Mouse (Mus musculus) left cerebral cortex, postnatal 36 days (tissue): ENCODE data around the gene Bcl3. TPM values are rescaled to one million over a fixed set of nuclear protein-coding genes. Genes with fewer than 3 reads are reported as not detected.

Experiments used
- DNase-seq, 2 experiments: peaks; one replicate each; pipeline ENCODE4 v3.0.0; 2021 to 2022; ENCODE audit warnings: low spot score in 2 of 2, mixed read lengths in 1 of 2
- intact Hi-C: fragments of 180-260 bp; cut with DNase I; formaldehyde crosslinking; loops from one replicate; pipeline ENCODE4 v1.15.1; 2025
- total RNA-seq, 2 experiments: library from RNA; stranded (reverse); gene quantifications; 2 replicates each; pipeline ENCODE4 v1.2.3; 2021

The Bcl3 gene
- total RNA-seq, result under 1 TPM; 0.27 to 0.32 TPM

- DNase-seq, result no peak
- intact Hi-C loops, result no loop called here
Observed at GRCm38 (mm10) chr7:19822604-19823058, at the start of gene Bcl3. Gene Bcl3, minus strand, starts transcription at chr7:19822770.

- DNase-seq, result no peak
- intact Hi-C loops, result no loop called here
Observed at GRCm38 (mm10) chr7:19871943-19872601, 49.5 kb upstream of the Bcl3 start.

GRCm38 (mm10) chr7:19871137-19871621, 48.6 kb upstream of the Bcl3 start:
- DNase-seq, result no peak
- intact Hi-C loops, result no loop called here

GRCm38 (mm10) chr7:19867751-19868399, 45.3 kb upstream of the Bcl3 start:
- intact Hi-C loops, result no loop called here
- no peak for DNase-seq

- DNase-seq, result no peak
- intact Hi-C loops, result no loop called here
Observed at GRCm38 (mm10) chr7:19866490-19866889, 43.9 kb upstream of the Bcl3 start.

GRCm38 (mm10) chr7:19865246-19866036, 42.9 kb upstream of the Bcl3 start:
- intact Hi-C loops, result no loop called here
- no peak for DNase-seq

- intact Hi-C loops, result no loop called here
- no peak for DNase-seq
Observed at GRCm38 (mm10) chr7:19864241-19864640, 41.7 kb upstream of the Bcl3 start.

- intact Hi-C loops, result no loop called here
Observed at GRCm38 (mm10) chr7:19861199-19861598, 38.6 kb upstream of the Bcl3 start, which contains the start of gene Ceacam16. Gene Ceacam16, minus strand, starts transcription at chr7:19861299.

GRCm38 (mm10) chr7:19859740-19860139, 37.2 kb upstream of the Bcl3 start:
- DNase-seq, result no peak
- intact Hi-C loops, result no loop called here

More at GRCm38 (mm10) chr7:19861199-19861598, 38.6 kb upstream of the Bcl3 start, which contains the start of gene Ceacam16:
- DNase-seq, result no peak

- intact Hi-C loops, result no loop called here
- DNase-seq, result no peak
Observed at GRCm38 (mm10) chr7:19856283-19856682, 33.7 kb upstream of the Bcl3 start.

GRCm38 (mm10) chr7:19855663-19856062, 33.1 kb upstream of the Bcl3 start:
- no peak for DNase-seq
- intact Hi-C loops, result no loop called here

- DNase-seq, result no peak
- intact Hi-C loops, result no loop called here
Observed at GRCm38 (mm10) chr7:19853526-19853925, 31.0 kb upstream of the Bcl3 start.

- peak; percentile 38 to 46 for DNase-seq
- intact Hi-C loops, result no loop called here
Observed at GRCm38 (mm10) chr7:19851858-19852570, 29.4 kb upstream of the Bcl3 start, which contains the start of gene Gm19345. Gene Gm19345, plus strand, starts transcription at chr7:19852003.

GRCm38 (mm10) chr7:19844521-19845171, 22.1 kb upstream of the Bcl3 start:
- DNase-seq, result no peak
- intact Hi-C loops, result no loop called here

GRCm38 (mm10) chr7:19843561-19843960, 21.0 kb upstream of the Bcl3 start:
- intact Hi-C loops, result no loop called here
- DNase-seq, result peak; percentile 44 to 50

- intact Hi-C loops, result no loop called here
Observed at GRCm38 (mm10) chr7:19842885-19843504, 20.4 kb upstream of the Bcl3 start.

GRCm38 (mm10) chr7:19841686-19842413, 19.3 kb upstream of the Bcl3 start:
- intact Hi-C loops, result no loop called here

More at GRCm38 (mm10) chr7:19842885-19843504, 20.4 kb upstream of the Bcl3 start:
- DNase-seq, result no peak

GRCm38 (mm10) chr7:19840936-19841335, 18.4 kb upstream of the Bcl3 start:
- DNase-seq, result no peak
- intact Hi-C loops, result no loop called here

More at GRCm38 (mm10) chr7:19841686-19842413, 19.3 kb upstream of the Bcl3 start:
- DNase-seq, result no peak
